Mouse (Mus musculus): ENCODE measurements around the gene Immp2l. TPM values are rescaled to one million over a fixed set of nuclear protein-coding genes. Genes with fewer than 3 reads are reported as not detected.

The Immp2l gene
- total RNA-seq, 2 experiments from 2014 or later, result 8.5 to 10.9 TPM

GRCm38 (mm10) chr12:41417961-41418360 lies 394.1 kb downstream of the Immp2l start:
- no peak for DNase-seq (ENCODE audit: low spot score in 2 of 2)

- DNase-seq (ENCODE audit: low spot score in 2 of 2), result no peak
Observed at GRCm38 (mm10) chr12:41425101-41425679, 401.3 kb downstream of the Immp2l start.

DNA sequence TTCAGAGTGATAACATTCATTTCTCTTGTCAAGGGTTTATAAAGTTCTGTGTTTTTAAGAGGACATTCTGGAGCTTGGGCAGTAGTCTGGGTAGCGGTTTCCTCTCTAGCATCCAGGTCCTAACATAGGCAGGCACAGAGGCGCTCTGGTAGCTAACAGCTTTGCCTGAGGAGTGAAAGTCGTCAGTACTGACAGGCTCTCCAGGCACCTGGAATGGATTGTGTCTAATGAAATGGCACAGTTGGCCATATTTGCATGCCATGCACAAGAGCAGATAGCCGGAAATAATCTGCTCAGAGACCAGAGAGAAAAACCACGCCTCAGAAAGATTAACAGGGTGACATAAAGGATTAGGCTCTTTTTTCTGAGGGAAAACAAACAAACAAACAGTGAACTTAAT lies 403.6 kb downstream of the Immp2l start:
- no peak for DNase-seq (ENCODE audit: low spot score in 2 of 2)

DNA sequence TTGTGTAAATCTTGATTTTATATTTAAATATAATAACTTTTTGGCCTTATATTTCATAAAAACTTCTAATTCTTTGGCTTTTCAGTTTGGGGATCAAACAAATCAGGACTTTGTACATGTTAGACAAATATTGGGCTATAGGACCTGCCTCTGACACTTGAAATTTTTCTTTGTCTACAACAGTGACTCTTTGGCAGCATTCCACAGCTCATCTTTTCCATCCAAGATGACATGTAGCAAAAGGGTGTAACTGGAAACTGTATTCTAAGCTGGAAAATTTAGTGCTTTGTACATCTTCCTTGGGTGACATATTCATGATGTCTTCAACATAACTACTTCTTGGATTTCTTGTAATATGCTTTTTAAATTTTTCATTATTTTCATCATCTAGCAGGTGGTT lies 404.9 kb downstream of the Immp2l start:
- no peak for DNase-seq (ENCODE audit: low spot score in 2 of 2)

DNA sequence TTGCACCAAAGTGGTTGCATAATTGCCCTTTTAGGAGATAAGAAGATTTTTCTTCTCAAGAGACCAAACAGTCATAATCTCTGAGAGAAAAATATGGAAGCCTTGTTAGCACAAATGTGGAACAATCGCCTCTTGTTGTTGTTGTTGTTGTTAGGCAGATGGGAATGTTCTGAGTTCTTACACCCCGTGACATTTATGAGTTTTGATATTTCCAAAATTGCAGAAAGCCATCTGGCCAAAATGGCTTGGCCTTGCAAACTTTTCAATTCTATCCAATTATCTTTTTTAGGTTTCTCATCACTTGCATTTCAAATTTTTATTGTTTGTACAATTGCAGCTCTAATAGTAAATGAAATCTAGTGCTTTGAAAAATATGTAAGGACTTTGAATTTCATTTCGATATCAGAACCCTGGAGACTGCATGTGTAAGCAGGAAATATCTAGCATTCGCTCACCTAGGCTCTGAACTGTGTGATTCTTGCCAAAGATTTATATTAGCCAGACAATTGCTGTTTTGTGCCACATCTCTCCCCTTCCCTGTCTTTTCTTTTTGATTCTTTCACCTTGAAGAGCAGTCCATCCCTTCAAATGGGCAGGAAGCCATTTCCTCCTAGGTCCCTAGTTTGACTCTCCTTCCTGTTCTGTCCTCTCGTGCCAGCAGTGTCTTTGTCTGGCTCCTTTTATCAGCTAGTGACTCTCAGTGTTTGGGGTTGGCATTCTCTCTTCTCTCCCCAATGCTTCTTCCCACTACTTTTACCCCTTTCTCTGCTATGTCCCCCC lies 412.5 kb downstream of the Immp2l start:
- DNase-seq (ENCODE audit: low spot score in 2 of 2), result no peak

DNA sequence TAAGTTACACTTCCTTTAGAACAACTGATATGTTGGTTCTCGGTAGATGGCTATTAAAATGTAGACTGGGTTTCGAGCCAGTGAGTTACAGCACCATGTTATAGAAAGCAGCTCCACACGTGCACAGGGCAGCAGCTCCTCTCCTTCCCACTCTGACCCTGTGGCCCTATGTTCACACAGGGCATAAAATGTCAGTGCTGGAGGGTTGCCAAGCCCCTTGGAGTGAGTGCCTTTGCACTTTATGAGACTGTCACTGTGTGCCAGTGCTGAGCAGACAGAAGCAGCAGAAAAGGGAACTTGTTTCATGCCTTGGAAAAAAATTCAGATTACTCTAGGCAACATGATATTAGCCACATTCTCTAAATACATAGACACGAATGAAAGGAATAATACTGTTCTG lies 414.6 kb downstream of the Immp2l start:
- DNase-seq (ENCODE audit: low spot score in 2 of 2), result no peak

GRCm38 (mm10) chr12:41468374-41468991 lies 444.6 kb downstream of the Immp2l start:
- DNase-seq (ENCODE audit: low spot score in 2 of 2), result no peak

DNA sequence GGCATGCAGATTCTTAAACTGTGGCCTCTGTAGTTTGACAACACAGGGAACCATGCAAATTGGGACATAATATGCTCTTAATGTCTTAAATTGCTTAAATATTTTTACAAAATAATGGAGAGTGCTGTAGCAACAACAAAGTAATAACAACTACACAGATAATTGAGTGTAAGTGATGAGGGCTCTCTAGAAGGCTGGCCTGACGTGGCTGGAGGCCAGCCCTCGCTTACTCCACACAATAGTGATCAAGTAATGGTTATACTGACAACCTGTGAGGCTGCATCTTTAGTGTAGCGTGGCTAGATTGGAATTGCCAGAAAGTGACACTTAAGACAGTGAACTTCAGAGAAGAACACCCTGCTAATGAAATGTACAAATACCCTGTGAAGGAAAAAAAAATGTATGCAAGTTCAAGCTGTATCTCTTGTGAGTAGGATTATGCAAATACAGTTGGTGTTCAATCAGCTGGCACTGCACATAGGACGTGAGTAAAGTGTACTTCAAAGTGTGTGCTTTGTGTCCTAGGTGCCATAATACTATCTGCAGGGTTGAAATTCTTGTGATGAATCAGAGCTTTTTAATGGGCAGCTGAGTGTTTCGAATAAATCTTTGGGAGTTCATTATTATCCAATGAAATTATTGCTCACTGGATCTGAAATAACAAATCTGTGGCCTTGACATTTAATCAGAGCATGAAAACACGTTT lies 445.4 kb downstream of the Immp2l start:
- DNase-seq (ENCODE audit: low spot score in 2 of 2), result no peak

DNA sequence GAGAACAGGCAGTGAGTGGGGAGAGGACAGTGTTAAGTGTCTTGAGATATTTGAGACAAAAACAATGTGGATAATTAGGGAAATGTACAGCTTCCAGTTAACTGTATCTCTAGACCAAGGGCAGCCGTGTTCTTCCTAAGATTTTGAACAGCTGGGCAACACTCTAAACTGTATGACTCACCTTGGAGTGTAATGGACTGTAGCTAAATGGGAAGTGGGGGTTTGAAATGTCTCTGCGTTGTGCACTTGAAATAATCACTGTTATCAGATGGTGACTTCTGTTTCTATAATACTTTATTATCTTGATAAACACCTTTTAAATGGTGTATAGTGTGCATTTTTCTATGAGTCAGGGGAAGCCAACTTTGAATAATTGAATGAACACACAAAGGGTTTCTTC lies 457.6 kb downstream of the Immp2l start:
- no peak for DNase-seq (ENCODE audit: low spot score in 2 of 2)

- peak; percentile 4 to 35 for DNase-seq (ENCODE audit: low spot score in 2 of 2)
Observed at GRCm38 (mm10) chr12:41483091-41483592, 459.3 kb downstream of the Immp2l start.

GRCm38 (mm10) chr12:41483593-41484451 lies 459.9 kb downstream of the Immp2l start:
- DNase-seq (ENCODE audit: low spot score in 2 of 2), result peak; percentile 24 to 37

GRCm38 (mm10) chr12:41484689-41485511 lies 461.0 kb downstream of the Immp2l start:
- DNase-seq (ENCODE audit: low spot score in 2 of 2), result peak; percentile 57 to 68

DNA sequence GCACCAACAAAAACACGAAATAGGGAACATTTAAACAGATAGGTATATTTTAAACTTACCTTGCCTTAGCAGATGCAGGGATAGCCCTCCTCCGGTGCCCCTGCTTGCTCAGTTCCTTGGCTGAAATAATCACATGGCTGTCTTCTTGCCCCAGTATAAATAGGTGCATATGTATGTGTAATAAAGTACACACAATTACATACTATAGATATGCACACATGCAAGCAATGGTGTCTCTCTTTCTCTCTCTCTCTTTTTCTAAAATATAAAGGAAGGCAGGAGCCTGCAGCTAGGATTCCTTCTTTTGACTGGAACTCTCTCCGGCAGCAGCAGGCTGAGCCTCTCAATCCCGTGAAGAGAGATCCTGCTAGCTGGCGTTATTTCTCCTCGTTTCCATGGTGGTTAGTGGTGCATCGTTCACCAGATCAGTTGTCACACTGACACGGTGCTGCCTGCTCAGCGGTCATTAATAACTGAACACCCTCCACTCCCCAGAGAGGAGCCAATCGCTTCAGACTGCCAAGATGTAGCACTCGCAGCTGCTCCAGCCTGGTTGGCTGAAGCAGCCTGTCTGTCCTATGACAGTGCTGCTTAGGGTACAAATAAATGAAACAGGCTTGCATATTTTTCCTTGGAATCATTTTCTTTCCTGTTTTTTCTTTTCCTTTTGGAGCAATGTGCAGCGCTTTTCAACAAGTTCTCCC lies 461.8 kb downstream of the Immp2l start:
- peak; percentile 68 to 74 for DNase-seq (ENCODE audit: low spot score in 2 of 2)

- DNase-seq (ENCODE audit: low spot score in 2 of 2), result no peak
Observed at GRCm38 (mm10) chr12:41486331-41486730, 462.4 kb downstream of the Immp2l start, which contains the start of gene Lrrn3. Gene Lrrn3 (minus strand): TSS chr12:41486431.

DNA sequence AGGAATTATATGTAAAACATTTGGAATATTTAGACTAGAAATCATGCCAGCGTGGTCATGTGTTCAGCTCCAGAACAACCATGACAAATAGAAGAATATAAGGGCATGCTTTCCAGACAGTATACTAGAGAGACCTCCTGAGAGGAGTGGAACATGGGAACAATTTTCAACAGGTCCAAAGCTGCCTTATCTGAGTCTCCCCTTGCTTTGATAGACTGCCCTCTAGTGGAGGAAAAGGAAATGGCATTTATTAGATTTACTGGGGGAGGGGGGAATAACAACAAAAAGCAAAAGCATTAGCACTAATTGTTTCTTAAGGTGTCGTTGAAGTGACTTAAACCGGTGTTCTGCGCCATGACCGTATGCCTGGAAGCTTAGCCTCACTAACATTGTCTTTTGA lies 463.1 kb downstream of the Immp2l start:
- peak in 1 of 2 experiments; percentile 9 for DNase-seq (ENCODE audit: low spot score in 2 of 2)

- DNase-seq (ENCODE audit: low spot score in 2 of 2), result no peak
Observed at GRCm38 (mm10) chr12:41494620-41495019, 470.7 kb downstream of the Immp2l start.

- no peak for DNase-seq (ENCODE audit: low spot score in 2 of 2)
Observed at GRCm38 (mm10) chr12:41500049-41500820, 476.3 kb downstream of the Immp2l start.

DNA sequence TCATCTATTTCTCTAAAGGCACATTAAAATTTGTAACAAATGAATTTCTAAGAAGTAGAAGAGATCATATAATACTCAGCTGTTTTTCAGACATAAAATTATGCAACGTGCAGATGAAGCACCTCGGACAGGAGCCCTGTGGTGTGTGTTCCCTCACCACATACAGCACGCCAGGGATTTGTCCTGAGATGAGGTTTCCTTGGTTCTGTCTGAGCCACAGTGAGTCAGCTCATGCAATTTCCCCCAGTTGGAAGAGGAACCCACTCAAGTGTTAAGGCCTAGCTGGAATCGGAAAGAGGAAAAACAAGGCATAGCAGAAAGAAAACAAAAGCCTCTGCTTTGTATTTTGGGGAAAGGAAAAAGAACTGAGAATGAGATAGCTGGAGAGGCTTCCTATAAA lies 484.7 kb downstream of the Immp2l start:
- DNase-seq (ENCODE audit: low spot score in 2 of 2), result peak in 1 of 2 experiments; percentile 7
